Mouse (Mus musculus): Measurements from ENCODE around the gene Trpc7. TPM values are rescaled to one million over a fixed set of nuclear protein-coding genes. Genes with fewer than 3 reads are reported as not detected.

Gene Trpc7
- not detected in 2 replicates for polyA plus RNA-seq (2014; fragmentation: Nextera tagmentation; extraction: Ambion mirVana)

GRCm38 (mm10) chr13:56895893-56896292, at the start of gene Trpc7:
TSS of gene Trpc7 (minus strand) at chr13:56895993.
- DNase-seq (ENCODE audit: low spot score), result no peak
- 58% methylated on average over 3 of the region's 3 CpGs for WGBS
- no peak within 1 kb of the TSS for H3K4me2 ChIP-seq (ENCODE audit: low read depth)

GRCm38 (mm10) chr13:56939261-56939660, 43.5 kb upstream of the Trpc7 start:
- H3K4me2 ChIP-seq (ENCODE audit: low read depth), result no peak overlapping the region
- no peak for DNase-seq (ENCODE audit: low spot score)
- H3K36me3 ChIP-seq (ENCODE audit: control insufficient read depth, insufficient read depth, low read length), result no peaks in the 10 kb centered on the region
- ATAC-seq (ENCODE audit: insufficient read depth, low FRiP score, low TSS enrichment), result no peak
- no peak overlapping the region for H3K9ac ChIP-seq (ENCODE audit: low read length)
- H3K27me3 ChIP-seq (ENCODE audit: control insufficient read depth, insufficient read depth, low read length), result no peaks in the 10 kb centered on the region
- H3K4me1 ChIP-seq (ENCODE audit: control insufficient read depth, insufficient read depth, low read length), result no peaks in the 10 kb centered on the region
- no peak overlapping the region for H3K27ac ChIP-seq (ENCODE audit: low read depth, low read length)
- WGBS, result 90% methylated on average over 11 of the region's 11 CpGs
- H3K4me3 ChIP-seq (ENCODE audit: low read depth, low read length), result no peak overlapping the region
- H3K9me3 ChIP-seq (ENCODE audit: control insufficient read depth, low read length), result no peaks in the 10 kb centered on the region

More at GRCm38 (mm10) chr13:56895893-56896292, at the start of gene Trpc7:
- H3K4me3 ChIP-seq (ENCODE audit: low read depth, low read length), result no peak within 1 kb of the TSS
- no peak for ATAC-seq (ENCODE audit: insufficient read depth, low FRiP score, low TSS enrichment)
- H3K4me1 ChIP-seq (ENCODE audit: control insufficient read depth, insufficient read depth, low read length), result no peaks in the 10 kb centered on the region
- no peak within 1 kb of the TSS for H3K9ac ChIP-seq (ENCODE audit: low read length)
- H3K27ac ChIP-seq (ENCODE audit: low read depth, low read length), result no peak within 1 kb of the TSS
- H3K27me3 ChIP-seq (ENCODE audit: control insufficient read depth, insufficient read depth, low read length), result no peaks in the 10 kb centered on the region
- H3K36me3 ChIP-seq (ENCODE audit: control insufficient read depth, insufficient read depth, low read length), result no peaks in the 10 kb centered on the region
- H3K9me3 ChIP-seq (ENCODE audit: control insufficient read depth, low read length), result no peaks in the 10 kb centered on the region

- H3K9me3 ChIP-seq (ENCODE audit: control insufficient read depth, low read length), result no peaks in the 10 kb centered on the region
- H3K36me3 ChIP-seq (ENCODE audit: control insufficient read depth, insufficient read depth, low read length), result no peaks in the 10 kb centered on the region
- no peak overlapping the region for H3K4me3 ChIP-seq (ENCODE audit: low read depth, low read length)
- no peak overlapping the region for H3K4me2 ChIP-seq (ENCODE audit: low read depth)
- no peaks in the 10 kb centered on the region for H3K4me1 ChIP-seq (ENCODE audit: control insufficient read depth, insufficient read depth, low read length)
- DNase-seq (ENCODE audit: low spot score) (no peak), ATAC-seq (ENCODE audit: insufficient read depth, low FRiP score, low TSS enrichment) (no peak)
- no peaks in the 10 kb centered on the region for H3K27me3 ChIP-seq (ENCODE audit: control insufficient read depth, insufficient read depth, low read length)
- WGBS, result 74% methylated on average over 11 of the region's 11 CpGs
- no peak overlapping the region for H3K27ac ChIP-seq (ENCODE audit: low read depth, low read length)
- H3K9ac ChIP-seq (ENCODE audit: low read length), result no peak overlapping the region
These were observed 38.2 kb upstream of the Trpc7 start for GRCm38 (mm10) chr13:56933832-56934510.

GRCm38 (mm10) chr13:56930421-56930820, 34.6 kb upstream of the Trpc7 start:
- Histone ChIP-seq H3K9ac (ENCODE audit: low read length) (no peak overlapping the region), H3K27ac (ENCODE audit: low read depth, low read length) (no peak overlapping the region), H3K36me3 (ENCODE audit: control insufficient read depth, insufficient read depth, low read length) (no peaks in the 10 kb centered on the region), H3K4me2 (ENCODE audit: low read depth) (no peak overlapping the region), H3K9me3 (ENCODE audit: control insufficient read depth, low read length) (no peaks in the 10 kb centered on the region), H3K27me3 (ENCODE audit: control insufficient read depth, insufficient read depth, low read length) (no peaks in the 10 kb centered on the region), H3K4me1 (ENCODE audit: control insufficient read depth, insufficient read depth, low read length) (no peaks in the 10 kb centered on the region), H3K4me3 (ENCODE audit: low read depth, low read length) (no peak overlapping the region)
- WGBS, result 92% methylated on average over 2 of the region's 2 CpGs
- ATAC-seq (ENCODE audit: insufficient read depth, low FRiP score, low TSS enrichment), result no peak
- DNase-seq (ENCODE audit: low spot score), result no peak

- no peaks in the 10 kb centered on the region for H3K27me3 ChIP-seq (ENCODE audit: control insufficient read depth, insufficient read depth, low read length)
- WGBS, result 88% methylated on average over 2 of the region's 2 CpGs
- no peaks in the 10 kb centered on the region for H3K4me1 ChIP-seq (ENCODE audit: control insufficient read depth, insufficient read depth, low read length)
- no peaks in the 10 kb centered on the region for H3K36me3 ChIP-seq (ENCODE audit: control insufficient read depth, insufficient read depth, low read length)
- H3K4me3 ChIP-seq (ENCODE audit: low read depth, low read length), result no peak overlapping the region
- DNase-seq (ENCODE audit: low spot score) (no peak), ATAC-seq (ENCODE audit: insufficient read depth, low FRiP score, low TSS enrichment) (no peak)
- H3K4me2 ChIP-seq (ENCODE audit: low read depth), result no peak overlapping the region
- no peak overlapping the region for H3K9ac ChIP-seq (ENCODE audit: low read length)
- H3K27ac ChIP-seq (ENCODE audit: low read depth, low read length), result no peak overlapping the region
- no peaks in the 10 kb centered on the region for H3K9me3 ChIP-seq (ENCODE audit: control insufficient read depth, low read length)
These were observed 27.2 kb upstream of the Trpc7 start for GRCm38 (mm10) chr13:56922976-56923375.

- ATAC-seq (ENCODE audit: insufficient read depth, low FRiP score, low TSS enrichment), result no peak
- Histone ChIP-seq H3K27me3 (ENCODE audit: control insufficient read depth, insufficient read depth, low read length) (no peaks in the 10 kb centered on the region), H3K4me2 (ENCODE audit: low read depth) (no peak overlapping the region), H3K4me1 (ENCODE audit: control insufficient read depth, insufficient read depth, low read length) (no peaks in the 10 kb centered on the region; the same call in 1 of the 2 replicates), H3K4me3 (ENCODE audit: low read depth, low read length) (no peak overlapping the region), H3K9ac (ENCODE audit: low read length) (no peak overlapping the region), H3K27ac (ENCODE audit: low read depth, low read length) (no peak overlapping the region), H3K9me3 (ENCODE audit: control insufficient read depth, low read length) (no peaks in the 10 kb centered on the region), H3K36me3 (ENCODE audit: control insufficient read depth, insufficient read depth, low read length) (no peaks in the 10 kb centered on the region)
- no peak for DNase-seq (ENCODE audit: low spot score)
- WGBS, result 73% methylated on average over 3 of the region's 3 CpGs
These were observed 25.5 kb upstream of the Trpc7 start for GRCm38 (mm10) chr13:56921251-56921650.

GRCm38 (mm10) chr13:56914721-56915120, 18.9 kb upstream of the Trpc7 start:
- no peak overlapping the region for H3K27ac ChIP-seq (ENCODE audit: low read depth, low read length)
- DNase-seq (ENCODE audit: low spot score), result no peak
- no peaks in the 10 kb centered on the region for H3K27me3 ChIP-seq (ENCODE audit: control insufficient read depth, insufficient read depth, low read length)
- H3K36me3 ChIP-seq (ENCODE audit: control insufficient read depth, insufficient read depth, low read length), result no peaks in the 10 kb centered on the region
- no peak overlapping the region for H3K4me2 ChIP-seq (ENCODE audit: low read depth)
- ATAC-seq (ENCODE audit: insufficient read depth, low FRiP score, low TSS enrichment), result no peak
- H3K4me3 ChIP-seq (ENCODE audit: low read depth, low read length), result no peak overlapping the region
- WGBS, result 75% methylated on average over 7 of the region's 7 CpGs
- no peaks in the 10 kb centered on the region for H3K9me3 ChIP-seq (ENCODE audit: control insufficient read depth, low read length)
- no peaks in the 10 kb centered on the region; the same call in 1 of the 2 replicates for H3K4me1 ChIP-seq (ENCODE audit: control insufficient read depth, insufficient read depth, low read length)
- H3K9ac ChIP-seq (ENCODE audit: low read length), result no peak overlapping the region

- Histone ChIP-seq H3K4me1 (ENCODE audit: control insufficient read depth, insufficient read depth, low read length) (no peaks in the 10 kb centered on the region), H3K4me2 (ENCODE audit: low read depth) (no peak overlapping the region), H3K4me3 (ENCODE audit: low read depth, low read length) (no peak overlapping the region), H3K36me3 (ENCODE audit: control insufficient read depth, insufficient read depth, low read length) (no peaks in the 10 kb centered on the region), H3K27ac (ENCODE audit: low read depth, low read length) (no peak overlapping the region), H3K9me3 (ENCODE audit: control insufficient read depth, low read length) (no peaks in the 10 kb centered on the region), H3K9ac (ENCODE audit: low read length) (no peak overlapping the region), H3K27me3 (ENCODE audit: control insufficient read depth, insufficient read depth, low read length) (no peaks in the 10 kb centered on the region)
- ATAC-seq (ENCODE audit: insufficient read depth, low FRiP score, low TSS enrichment) (no peak), DNase-seq (ENCODE audit: low spot score) (no peak)
- WGBS, result 85% methylated on average over 12 of the region's 12 CpGs
These were observed 15.3 kb upstream of the Trpc7 start for GRCm38 (mm10) chr13:56911093-56911492.

- no peaks in the 10 kb centered on the region for H3K36me3 ChIP-seq (ENCODE audit: control insufficient read depth, insufficient read depth, low read length)
- no peak overlapping the region for H3K9ac ChIP-seq (ENCODE audit: low read length)
- peak; percentile 81 for DNase-seq (ENCODE audit: low spot score)
- ATAC-seq (ENCODE audit: insufficient read depth, low FRiP score, low TSS enrichment), result no peak
- H3K27ac ChIP-seq (ENCODE audit: low read depth, low read length), result no peak overlapping the region
- H3K4me2 ChIP-seq (ENCODE audit: low read depth), result no peak overlapping the region
- WGBS, result 3% methylated on average over 17 of the region's 17 CpGs
- no peak overlapping the region for H3K4me3 ChIP-seq (ENCODE audit: low read depth, low read length)
- H3K4me1 ChIP-seq (ENCODE audit: control insufficient read depth, insufficient read depth, low read length), result no peaks in the 10 kb centered on the region
- H3K9me3 ChIP-seq (ENCODE audit: control insufficient read depth, low read length), result no peaks in the 10 kb centered on the region
- no peaks in the 10 kb centered on the region for H3K27me3 ChIP-seq (ENCODE audit: control insufficient read depth, insufficient read depth, low read length)
These were observed 407 bp downstream of the Trpc7 start for GRCm38 (mm10) chr13:56895386-56895785.

Data from neural tube, embryonic 11.5 days (tissue).